Mouse (Mus musculus): ENCODE results near the gene 2310039H08Rik.

The 2310039H08Rik gene

GRCm38 (mm10) chr17:46797386-46797785 lies 25.0 kb downstream of the 2310039H08Rik start:
- in situ Hi-C loops (cut with MboI, MseI), result no loop called here

- in situ Hi-C loops (cut with MboI, MseI), result no loop called here
These were observed 27.2 kb downstream of the 2310039H08Rik start for GRCm38 (mm10) chr17:46799680-46800079.

- in situ Hi-C loops (cut with MboI, MseI), result no loop called here
These were observed 29.3 kb downstream of the 2310039H08Rik start for GRCm38 (mm10) chr17:46801761-46802160.

- in situ Hi-C loops (cut with MboI, MseI), result no loop called here
These were observed 35.9 kb downstream of the 2310039H08Rik start for GRCm38 (mm10) chr17:46808376-46808775.

GRCm38 (mm10) chr17:46809131-46809830 lies 36.8 kb downstream of the 2310039H08Rik start:
- in situ Hi-C loops (cut with MboI, MseI), result no loop called here

- in situ Hi-C loops (cut with MboI, MseI), result no loop called here
These were observed 38.2 kb downstream of the 2310039H08Rik start for GRCm38 (mm10) chr17:46810672-46811071.

GRCm38 (mm10) chr17:46812442-46812841 lies 40.0 kb downstream of the 2310039H08Rik start:
- in situ Hi-C loops (cut with MboI, MseI), result no loop called here

- in situ Hi-C loops (cut with MboI, MseI), result no loop called here
These were observed 41.2 kb downstream of the 2310039H08Rik start for GRCm38 (mm10) chr17:46813637-46814036.

- in situ Hi-C loops (cut with MboI, MseI), result no loop called here
These were observed 42.1 kb downstream of the 2310039H08Rik start for GRCm38 (mm10) chr17:46814497-46814896.

GRCm38 (mm10) chr17:46816306-46816705 lies 43.9 kb downstream of the 2310039H08Rik start:
- in situ Hi-C loops (cut with MboI, MseI), result no loop called here

GRCm38 (mm10) chr17:46817734-46818158 lies 45.3 kb downstream of the 2310039H08Rik start:
- in situ Hi-C loops (cut with MboI, MseI), result no loop called here

- in situ Hi-C loops (cut with MboI, MseI), result no loop called here
These were observed 48.2 kb downstream of the 2310039H08Rik start for GRCm38 (mm10) chr17:46820628-46821027.
